In the genomic region with DNA sequence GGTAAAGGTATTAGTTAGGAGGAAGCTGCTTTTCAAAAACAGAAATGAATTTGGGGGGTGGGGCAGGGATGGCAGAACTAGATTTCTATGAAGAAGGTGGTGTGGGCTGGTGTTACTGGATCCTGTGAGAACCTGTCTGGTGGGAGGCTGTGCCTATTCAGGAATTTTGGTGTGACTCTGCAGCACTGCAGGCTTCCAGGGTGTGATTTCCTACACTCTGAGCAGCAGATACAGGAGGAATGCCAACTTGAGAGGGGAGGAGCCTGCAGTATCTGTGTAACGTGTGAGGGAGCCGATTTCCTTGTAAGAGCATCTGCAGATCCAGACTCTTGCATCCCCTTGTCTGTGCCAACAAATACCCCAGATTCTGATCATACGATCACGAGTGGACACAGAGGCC, we compare ENCODE assay signal across 17 mouse cellular contexts.
DNase-seq lines count a peak whose midpoint lies in the region; ATAC-seq and TF ChIP-seq lines count a peak whose summit lies in the region.
"Had no signal": no experiment of that assay in that cellular context is flagged by ENCODE, and none has a peak within 500 bp of the region (broad histone marks: within the 10 kb centered on the region; RNA-seq: fewer than 3 reads in every experiment).

No protein-coding gene starts in this region.

- 0 out of 2 replicates have a peak, but pooled peaks have one; percentile 32 for TF ChIP-seq EP300 in heart, postnatal 0 days (IDR thresholded peaks at IDR 0.05; ENCODE audit: low read depth)

- no peaks in the 10 kb centered on the region for H3K27me3 ChIP-seq in heart, embryonic 15.5 days
- H3K27me3 ChIP-seq in forebrain, postnatal 0 days (ENCODE audit: insufficient read depth, low read length): no peaks in the 10 kb centered on the region
- H3K27me3 ChIP-seq in heart, postnatal 0 days (ENCODE audit: control insufficient read depth, insufficient read depth, low read length): no peaks in the 10 kb centered on the region
- H3K27me3 ChIP-seq: limb, embryonic 12.5 days; neural tube, embryonic 13.5 days; Patski; stomach, embryonic 15.5 days had no signal

- WGBS in heart, embryonic 15.5 days: 33% methylated on average over 4 of the region's 4 CpGs
- 70% methylated on average over 4 of the region's 4 CpGs for WGBS in forebrain, postnatal 0 days
- WGBS in heart, postnatal 0 days: 17% methylated on average over 4 of the region's 4 CpGs

- H3K4me1 ChIP-seq in heart, embryonic 15.5 days (replicated peaks): peaks cover 44% of the 10 kb centered on the region
- H3K4me1 ChIP-seq in forebrain, postnatal 0 days (ENCODE audit: insufficient read depth): no peaks in the 10 kb centered on the region
- peaks cover 47% of the 10 kb centered on the region for H3K4me1 ChIP-seq in heart, postnatal 0 days (ENCODE audit: control insufficient read depth, insufficient read depth)
- H3K4me1 ChIP-seq: hindbrain, embryonic 13.5 days had no signal

- no peak overlapping the region for H3K4me3 ChIP-seq in heart, embryonic 15.5 days
- no peak overlapping the region for H3K4me3 ChIP-seq in forebrain, postnatal 0 days (ENCODE audit: low read depth, low read length)
- no peak overlapping the region for H3K4me3 ChIP-seq in heart, postnatal 0 days (ENCODE audit: low read depth, low read length)
- H3K4me3 ChIP-seq: gastrocnemius, adult 2 months; hindbrain, embryonic 13.5 days; limb, embryonic 12.5 days; neural tube, embryonic 13.5 days; stomach, embryonic 15.5 days had no signal

- no peak for TF ChIP-seq CTCF in forebrain, postnatal 0 days (IDR thresholded peaks at IDR 0.05; ENCODE audit: low read depth)
- TF ChIP-seq CTCF in heart, postnatal 0 days (IDR thresholded peaks at IDR 0.05; ENCODE audit: low read depth): no peak

- no peak overlapping the region for H3K9ac ChIP-seq in heart, embryonic 15.5 days
- no peak overlapping the region for H3K9ac ChIP-seq in forebrain, postnatal 0 days
- no peak overlapping the region for H3K9ac ChIP-seq in heart, postnatal 0 days (replicated peaks; ENCODE audit: low read depth, low read length)
- H3K9ac ChIP-seq: hindbrain, embryonic 13.5 days; limb, embryonic 12.5 days; neural tube, embryonic 13.5 days; stomach, embryonic 15.5 days had no signal

- H3K36me3 ChIP-seq in heart, embryonic 15.5 days: no peaks in the 10 kb centered on the region
- H3K36me3 ChIP-seq in forebrain, postnatal 0 days (ENCODE audit: insufficient read depth): no peaks in the 10 kb centered on the region
- no peaks in the 10 kb centered on the region for H3K36me3 ChIP-seq in heart, postnatal 0 days (replicated peaks; ENCODE audit: control insufficient read depth, insufficient read depth, low read length)
- H3K36me3 ChIP-seq: hindbrain, embryonic 13.5 days; limb, embryonic 12.5 days; neural tube, embryonic 13.5 days; stomach, embryonic 15.5 days had no signal

- no peak overlapping the region for H3K4me2 ChIP-seq in heart, embryonic 15.5 days
- H3K4me2 ChIP-seq in forebrain, postnatal 0 days (ENCODE audit: low read depth): no peak overlapping the region
- H3K4me2 ChIP-seq in heart, postnatal 0 days (ENCODE audit: low read depth, low read length): no peak overlapping the region
- H3K4me2 ChIP-seq: hindbrain, embryonic 13.5 days; limb, embryonic 12.5 days; neural tube, embryonic 13.5 days; stomach, embryonic 15.5 days had no signal

- peak overlapping the region; percentile 93; the same call in 1 of the 2 replicates for H3K27ac ChIP-seq in heart, embryonic 15.5 days
- no peak overlapping the region for H3K27ac ChIP-seq in forebrain, postnatal 0 days (ENCODE audit: low read depth, low read length)
- peak overlapping the region; percentile 9; the same call in 1 of the 2 replicates for H3K27ac ChIP-seq in heart, postnatal 0 days (ENCODE audit: low read depth)
- H3K27ac ChIP-seq: gastrocnemius, adult 2 months; hindbrain, embryonic 13.5 days; limb, embryonic 12.5 days; macrophage; neural tube, embryonic 13.5 days; stomach, embryonic 15.5 days had no signal

- no peak for ATAC-seq in heart, embryonic 15.5 days (replicated peaks; ENCODE audit: insufficient number of reproducible peaks, insufficient read depth, low FRiP score, low read depth)
- ATAC-seq in forebrain, postnatal 0 days: peak; percentile 59
- peak; percentile 51 for ATAC-seq in heart, postnatal 0 days (ENCODE audit: insufficient read depth, low read depth)
- ATAC-seq: intestine, postnatal 0 days; Patski had no signal

- DNase-seq in heart, adult 18-20 months: no peak
- peak; percentile 30 for DNase-seq in forebrain, postnatal 0 days
- DNase-seq in heart, postnatal 0 days (ENCODE audit: low spot score): peak; percentile 78
- DNase-seq in right cerebral cortex, postnatal 14 days: peak; percentile 21
- no peak for DNase-seq in urinary bladder, postnatal 25 days (ENCODE audit: low spot score)
- no peak for DNase-seq in kidney, adult 11 months
- DNase-seq: kidney, postnatal 36 days; thymus, postnatal 4 days had no signal

- no peaks in the 10 kb centered on the region for H3K9me3 ChIP-seq in heart, embryonic 15.5 days (replicated peaks)
- H3K9me3 ChIP-seq in forebrain, postnatal 0 days (ENCODE audit: low read length): no peaks in the 10 kb centered on the region
- H3K9me3 ChIP-seq in heart, postnatal 0 days (replicated peaks; ENCODE audit: control insufficient read depth, low read length): no peaks in the 10 kb centered on the region
- H3K9me3 ChIP-seq: hindbrain, embryonic 13.5 days; limb, embryonic 12.5 days; neural tube, embryonic 13.5 days; stomach, embryonic 15.5 days had no signal

Comparison
In these comparisons a context has a peak if more than half of its experiments do, and no peak if none do; other contexts are left out.
1. DNase-seq: peak in forebrain, postnatal 0 days (single experiment), heart, postnatal 0 days (single experiment) and right cerebral cortex, postnatal 14 days (single experiment); none in heart, adult 18-20 months (0 of 2), urinary bladder, postnatal 25 days (single experiment) and kidney, adult 11 months (single experiment).